In genomic region chr8:70510228-70510915, GRCm38 (mm10) we compare ENCODE assay signal across 7 mouse cellular contexts. TPM values are rescaled to one million over a fixed set of nuclear protein-coding genes. Genes with fewer than 3 reads are reported as not detected.
DNase-seq lines count a peak whose midpoint lies in the region; ATAC-seq lines count a peak whose summit lies in the region.

Gene Uba52, minus strand, starts transcription at chr8:70510801.

- H3K9ac ChIP-seq in embryonic facial prominence, embryonic 12.5 days, result peak within 1 kb of the TSS; percentile 98
- peak within 1 kb of the TSS; percentile 99 for H3K9ac ChIP-seq in limb, embryonic 13.5 days
- H3K9ac ChIP-seq in midbrain, embryonic 16.5 days (ENCODE audit: low read depth, low read length), result peak within 1 kb of the TSS; percentile 97

- ATAC-seq in embryonic facial prominence, embryonic 12.5 days (ENCODE audit: insufficient number of reproducible peaks, insufficient read depth, low FRiP score, low TSS enrichment), result peak; percentile 70
- peak; percentile 83 for ATAC-seq in limb, embryonic 13.5 days (ENCODE audit: low FRiP score, low read depth)
- ATAC-seq in midbrain, embryonic 16.5 days, result peak; percentile 84

- peak; percentile 96 for DNase-seq in adrenal gland, postnatal 25 days
- DNase-seq in heart, adult 18-20 months, result peak; percentile 97 to 98
- DNase-seq in kidney, adult 8-10 months, result peak; percentile 96 to 97
- DNase-seq in spleen, postnatal 10 days (ENCODE audit: low spot score in 2 of 2), result peak; percentile 95 to 97

- peaks cover 42% of the 10 kb centered on the region for H3K36me3 ChIP-seq in embryonic facial prominence, embryonic 12.5 days
- peaks cover 48% of the 10 kb centered on the region for H3K36me3 ChIP-seq in limb, embryonic 13.5 days
- H3K36me3 ChIP-seq in midbrain, embryonic 16.5 days (ENCODE audit: control insufficient read depth, insufficient read depth, low read length), result peaks cover 11% of the 10 kb centered on the region

- peak within 1 kb of the TSS; percentile 97 for H3K27ac ChIP-seq in embryonic facial prominence, embryonic 12.5 days
- H3K27ac ChIP-seq in limb, embryonic 13.5 days, result peak within 1 kb of the TSS; percentile 96
- peak within 1 kb of the TSS; percentile 93 for H3K27ac ChIP-seq in midbrain, embryonic 16.5 days (ENCODE audit: low read length)

- 2% methylated on average over 74 of the region's 74 CpGs for WGBS in embryonic facial prominence, embryonic 12.5 days
- WGBS in limb, embryonic 13.5 days, result 1% methylated on average over 54 of the region's 74 CpGs
- WGBS in midbrain, embryonic 16.5 days, result 2% methylated on average over 74 of the region's 74 CpGs

- peaks cover 18% of the 10 kb centered on the region for H3K4me1 ChIP-seq in embryonic facial prominence, embryonic 12.5 days
- H3K4me1 ChIP-seq in limb, embryonic 13.5 days, result peaks cover 37% of the 10 kb centered on the region
- peaks cover 22% of the 10 kb centered on the region for H3K4me1 ChIP-seq in midbrain, embryonic 16.5 days (ENCODE audit: control insufficient read depth, insufficient read depth, low read length)

- peak within 1 kb of the TSS; percentile 99 for H3K4me3 ChIP-seq in embryonic facial prominence, embryonic 12.5 days
- peak within 1 kb of the TSS; percentile 98 for H3K4me3 ChIP-seq in limb, embryonic 13.5 days
- peak within 1 kb of the TSS; percentile 95 for H3K4me3 ChIP-seq in midbrain, embryonic 16.5 days (ENCODE audit: low read depth, low read length)

- H3K9me3 ChIP-seq in embryonic facial prominence, embryonic 12.5 days, result no peaks in the 10 kb centered on the region
- H3K9me3 ChIP-seq in limb, embryonic 13.5 days, result no peaks in the 10 kb centered on the region
- no peaks in the 10 kb centered on the region for H3K9me3 ChIP-seq in midbrain, embryonic 16.5 days (replicated peaks; ENCODE audit: control insufficient read depth, low read length, poor library complexity, severe bottlenecking)

- peak within 1 kb of the TSS; percentile 95 for H3K4me2 ChIP-seq in embryonic facial prominence, embryonic 12.5 days (replicated peaks)
- H3K4me2 ChIP-seq in limb, embryonic 13.5 days (replicated peaks), result peak within 1 kb of the TSS; percentile 98
- H3K4me2 ChIP-seq in midbrain, embryonic 16.5 days (ENCODE audit: low read length), result peak within 1 kb of the TSS; percentile 100

- no peaks in the 10 kb centered on the region for H3K27me3 ChIP-seq in embryonic facial prominence, embryonic 12.5 days
- H3K27me3 ChIP-seq in limb, embryonic 13.5 days, result no peaks in the 10 kb centered on the region
- H3K27me3 ChIP-seq in midbrain, embryonic 16.5 days (ENCODE audit: control insufficient read depth, insufficient read depth, low read depth, low read length), result no peaks in the 10 kb centered on the region

RNA-seq across cellular contexts. Expression of gene Uba52, which starts in this region (rescaled TPM):
- 1,380 and 1,587 TPM in 2 replicates for total RNA-seq in adrenal gland, postnatal 25 days (2021)
- 863 and 916 TPM in 2 replicates for polyA plus RNA-seq in embryonic facial prominence, embryonic 12.5 days (2016; fragmentation: Nextera tagmentation; extraction: Ambion mirVana)
- total RNA-seq in heart, adult 18-20 months (2021), result 1,000 to 10,000 TPM; 1,328 to 1,514 TPM
- 856 and 861 TPM in 2 replicates for polyA plus RNA-seq in limb, embryonic 13.5 days (2015; fragmentation: Nextera tagmentation; extraction: Ambion mirVana)
- polyA plus RNA-seq in midbrain, embryonic 16.5 days (2015; fragmentation: Nextera tagmentation; extraction: Ambion mirVana), result 584 and 621 TPM in 2 replicates

Comparison
In these comparisons a context has a peak if more than half of its experiments do, and no peak if none do; other contexts are left out.
1. Peak in every context shown above with its lines: DNase-seq, ATAC-seq, H3K4me3 ChIP-seq and H3K27ac ChIP-seq.